Mouse (Mus musculus) bone marrow macrophage, adult 2 months (primary cell): Measurements from ENCODE around the gene Agbl3. TPM values are rescaled to one million over a fixed set of nuclear protein-coding genes. Genes with fewer than 3 reads are reported as not detected.
A peak's percentile ranks its signal among the peaks of the same experiment; 100 is the strongest.

ENCODE experiments used
- H3K27ac ChIP-seq: 2 replicates; pipeline ENCODE4 v1.5.1; 2012; ENCODE audit warnings: low read depth, low read length; ENCODE audit not compliant: insufficient read depth
- H3K4me1 ChIP-seq: 2 replicates; pipeline ENCODE4 v1.6.1; 2012; ENCODE audit warnings: low read length; ENCODE audit not compliant: control insufficient read depth, insufficient read depth
- H3K4me3 ChIP-seq: 2 replicates; pipeline ENCODE4 v1.5.1; 2012; ENCODE audit warnings: mild to moderate bottlenecking, low read length, moderate library complexity; ENCODE audit not compliant: insufficient read depth
- CTCF ChIP-seq: IDR thresholded peaks from 2 replicates; pipeline ENCODE4 v1.5.1; 2012; ENCODE audit warnings: low read depth, mild to moderate bottlenecking, low read length, moderate library complexity
- POLR2A ChIP-seq: IDR thresholded peaks from 2 replicates; pipeline ENCODE4 v1.6.1; 2012; ENCODE audit warnings: mild to moderate bottlenecking, low read depth, low read length, borderline replicate concordance
- polyA plus RNA-seq: library from polyadenylated mRNA; stranded (reverse); fragments of >200 nt; gene quantifications from 2 replicates; pipeline ENCODE4 v1.2.4, GENCODE M21; 2012; ENCODE audit not compliant: missing spikeins, insufficient read depth, insufficient read length

Gene Agbl3
- polyA plus RNA-seq, 1 experiment = 4.6 TPM

DNA sequence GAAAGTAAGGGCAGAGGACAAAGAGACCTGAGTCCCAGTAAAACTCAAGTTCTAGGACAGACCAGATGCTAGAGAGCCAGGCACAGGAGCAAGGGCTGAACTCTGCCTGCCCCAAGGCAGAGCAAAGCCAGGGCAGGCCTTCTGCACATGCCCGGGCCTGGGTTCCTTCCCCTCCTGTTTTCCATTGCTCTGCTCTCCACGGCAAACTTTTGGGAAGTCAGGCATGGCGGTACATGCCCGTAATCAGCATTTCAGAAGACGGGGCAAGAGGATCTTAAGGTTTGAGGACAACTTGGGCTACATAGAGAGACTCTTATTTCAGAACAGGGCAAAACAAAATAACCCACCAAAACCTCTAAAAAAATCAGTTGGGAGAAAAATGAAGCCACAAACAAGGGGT lies 89.9 kb downstream of the Agbl3 start:
- no peak for TF ChIP-seq CTCF
- Histone ChIP-seq H3K4me1 (peaks cover 83% of the 10 kb centered on the region), H3K4me3 (no peak overlapping the region), H3K27ac (peak overlapping the region; percentile 93)

DNA sequence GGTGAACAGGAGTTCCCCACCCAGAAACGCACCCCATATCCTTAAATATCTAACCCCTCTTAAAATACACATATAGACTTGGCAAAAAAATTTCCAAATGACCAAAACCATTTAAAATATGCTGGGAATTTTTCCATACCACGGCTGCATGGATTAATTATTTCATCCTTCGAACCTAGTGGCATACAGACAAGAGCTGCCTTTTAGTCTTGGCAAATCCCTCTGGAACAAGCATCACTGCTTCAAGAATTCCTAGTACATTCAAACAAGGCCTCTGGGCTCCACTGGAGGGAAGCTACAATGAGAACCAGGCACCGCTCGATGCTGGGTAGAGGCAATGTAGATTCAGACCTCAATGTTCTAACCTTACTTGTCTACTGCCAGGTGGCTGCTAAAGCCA lies 90.5 kb downstream of the Agbl3 start:
- H3K4me1 ChIP-seq = peaks cover 81% of the 10 kb centered on the region
- TF ChIP-seq POLR2A (no peak), CTCF (no peak)
- H3K4me3 ChIP-seq = no peak overlapping the region
- peak overlapping the region; percentile 93 for H3K27ac ChIP-seq

DNA sequence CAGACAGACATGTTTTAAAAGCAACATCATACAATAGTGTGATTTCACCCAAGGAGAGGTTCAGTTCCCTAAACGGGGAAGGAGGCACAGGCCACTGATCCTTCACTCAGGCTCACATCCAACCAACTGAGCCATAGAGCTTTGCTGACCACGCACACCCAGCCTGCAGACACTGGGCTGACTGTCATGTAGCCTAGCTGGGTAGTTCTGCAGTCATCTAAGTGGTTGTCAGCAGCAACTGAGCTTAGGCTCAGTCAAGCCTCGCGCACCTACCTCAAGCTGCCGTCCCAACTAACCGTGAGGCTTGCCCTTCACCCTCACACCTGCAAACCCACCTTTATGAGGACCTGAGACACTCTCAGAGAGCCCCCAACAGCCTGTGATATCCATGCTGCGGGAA lies 91.7 kb downstream of the Agbl3 start:
- Histone ChIP-seq H3K4me3 (no peak overlapping the region), H3K4me1 (peaks cover 83% of the 10 kb centered on the region), H3K27ac (peak overlapping the region; percentile 52)
- TF ChIP-seq POLR2A (no peak), CTCF (no peak)

DNA sequence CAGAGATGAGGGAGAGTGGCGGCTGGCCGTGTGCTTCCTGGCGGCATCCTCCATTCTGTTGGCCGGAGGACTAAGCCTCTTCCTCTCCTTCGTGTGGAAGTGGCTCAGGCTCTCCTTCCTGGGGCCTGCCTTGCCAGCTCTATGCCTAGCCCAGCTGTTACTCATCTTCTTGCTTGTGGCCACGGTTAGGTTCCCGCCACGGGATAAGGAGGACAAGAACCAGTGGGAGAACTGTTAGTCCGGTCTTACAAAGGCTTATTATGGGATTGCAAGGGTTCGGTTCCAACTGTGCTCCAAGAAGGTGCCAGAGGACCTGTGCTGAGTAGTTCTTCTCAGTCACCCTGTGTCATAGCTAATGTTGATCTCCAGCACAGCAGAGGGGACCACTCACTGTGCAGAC lies 92.6 kb downstream of the Agbl3 start:
- Histone ChIP-seq H3K4me1 (peaks cover 76% of the 10 kb centered on the region), H3K4me3 (no peak overlapping the region), H3K27ac (no peak overlapping the region)
- no peak for TF ChIP-seq CTCF
- TF ChIP-seq POLR2A = no peak

DNA sequence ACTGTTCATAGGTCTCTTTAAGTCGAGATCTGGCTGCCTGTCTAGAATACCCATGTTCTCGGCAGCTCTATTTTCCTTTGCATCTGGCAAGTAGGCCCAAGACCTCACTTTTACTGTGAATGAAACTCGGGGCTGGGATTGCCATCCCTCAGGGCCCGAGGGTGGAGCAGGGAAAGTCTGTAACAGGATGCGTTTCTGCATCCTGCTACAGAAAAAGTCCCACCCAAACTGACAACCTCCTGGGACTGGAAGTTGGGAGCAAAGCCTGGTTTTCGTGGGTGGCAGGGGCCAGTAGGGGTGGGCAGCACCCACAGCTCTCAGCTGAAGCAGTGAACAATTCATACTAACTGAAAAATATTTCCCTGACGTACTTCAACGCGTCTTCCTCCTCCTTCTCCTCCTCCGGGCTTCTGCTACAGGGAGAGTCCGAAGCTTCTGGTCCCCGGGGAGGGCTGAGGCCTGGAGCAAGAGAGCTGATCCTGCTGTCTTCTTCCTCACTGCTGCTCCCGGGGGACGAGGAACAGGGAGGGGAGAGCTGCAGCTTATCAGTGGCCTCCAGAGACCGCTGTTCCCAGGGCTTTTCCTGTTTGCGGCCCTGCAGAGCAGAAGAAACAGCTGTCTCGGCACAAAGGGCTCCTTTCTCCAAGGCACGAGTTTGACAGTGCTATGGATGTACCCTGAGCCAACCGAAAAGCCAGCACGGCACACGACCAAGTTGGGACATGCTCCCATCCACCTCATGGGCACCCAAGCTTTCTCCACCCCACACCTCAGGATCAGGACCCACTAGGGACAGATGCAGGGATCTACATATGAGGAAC lies 94.1 kb downstream of the Agbl3 start:
- Histone ChIP-seq H3K27ac (peak overlapping the region; percentile 65), H3K4me1 (peaks cover 62% of the 10 kb centered on the region), H3K4me3 (peak overlapping the region; percentile 44)
- no peak for TF ChIP-seq POLR2A
- TF ChIP-seq CTCF = no peak

DNA sequence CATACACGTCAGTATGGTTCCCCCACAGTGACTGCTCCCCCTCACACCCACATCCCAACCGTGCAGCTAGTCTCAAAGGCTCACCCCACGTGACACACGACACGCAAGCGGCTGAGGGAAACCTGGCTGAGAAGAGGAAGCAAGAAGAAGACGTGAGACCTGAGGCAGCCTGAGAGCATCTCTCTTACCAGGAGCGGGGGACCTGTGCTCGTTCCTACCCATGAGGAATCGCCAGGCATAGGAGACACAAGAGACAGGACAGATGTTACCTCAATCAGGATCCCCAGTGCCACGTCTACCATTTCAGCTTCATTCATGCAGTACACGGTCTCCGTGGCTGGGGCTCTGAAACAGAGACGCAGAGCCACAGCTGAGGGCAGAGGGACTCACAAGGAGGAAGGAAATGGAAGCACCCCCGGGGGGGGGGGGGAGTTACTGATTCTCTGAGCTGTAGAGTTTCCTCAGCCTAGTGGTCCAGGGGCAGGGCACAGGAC lies 95.1 kb downstream of the Agbl3 start:
- TF ChIP-seq POLR2A (no peak), CTCF (no peak)
- H3K4me1 ChIP-seq = peaks cover 55% of the 10 kb centered on the region
- peak overlapping the region; percentile 65 for H3K27ac ChIP-seq
- peak overlapping the region; percentile 44 for H3K4me3 ChIP-seq

DNA sequence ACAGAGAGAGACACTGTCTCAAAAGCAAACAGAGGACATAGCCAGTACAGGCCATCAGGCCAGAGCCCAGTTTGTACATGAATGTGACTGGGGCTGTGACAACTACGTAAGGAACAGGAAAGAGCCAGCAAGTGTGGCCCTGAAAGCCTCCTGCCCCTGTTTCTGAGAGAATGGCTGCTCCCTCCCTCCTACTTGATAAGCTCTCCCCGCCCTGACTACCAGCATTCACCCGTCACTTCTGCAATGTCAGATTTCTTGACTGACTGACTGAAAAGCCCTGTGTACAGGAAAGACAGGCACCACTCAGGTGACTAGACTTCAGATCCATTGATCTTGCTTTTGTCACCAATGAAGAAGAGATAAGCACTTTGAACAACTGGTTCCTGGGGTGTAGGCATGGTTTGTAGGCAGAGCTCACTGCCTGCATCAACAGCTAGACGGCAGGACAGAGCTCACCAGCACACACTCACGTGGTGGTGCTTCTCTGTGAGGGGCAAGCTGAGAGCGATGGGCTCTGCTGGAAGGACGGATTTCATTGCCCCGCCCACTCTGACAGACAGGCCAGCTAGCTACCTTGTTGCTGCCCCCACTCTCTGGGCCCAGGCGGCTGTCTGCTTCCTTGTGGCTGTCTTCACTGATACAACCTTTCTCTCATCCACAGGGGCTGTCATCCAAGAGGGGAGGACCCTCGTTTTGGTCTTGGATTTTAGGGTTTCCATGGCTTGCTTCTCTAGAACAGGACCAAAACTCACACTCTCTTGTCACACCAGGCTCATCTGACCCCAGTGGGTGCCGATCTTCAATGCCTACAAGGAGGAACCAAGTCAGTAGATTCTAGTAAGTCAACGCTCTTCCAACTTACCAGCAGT lies 96.0 kb downstream of the Agbl3 start:
- 0 out of 2 replicates have a peak overlapping the region, but pooled peaks have one; percentile 44 for H3K4me3 ChIP-seq
- H3K27ac ChIP-seq = peak overlapping the region; percentile 65
- H3K4me1 ChIP-seq = peaks cover 46% of the 10 kb centered on the region
- no peak for TF ChIP-seq CTCF
- no peak for TF ChIP-seq POLR2A

DNA sequence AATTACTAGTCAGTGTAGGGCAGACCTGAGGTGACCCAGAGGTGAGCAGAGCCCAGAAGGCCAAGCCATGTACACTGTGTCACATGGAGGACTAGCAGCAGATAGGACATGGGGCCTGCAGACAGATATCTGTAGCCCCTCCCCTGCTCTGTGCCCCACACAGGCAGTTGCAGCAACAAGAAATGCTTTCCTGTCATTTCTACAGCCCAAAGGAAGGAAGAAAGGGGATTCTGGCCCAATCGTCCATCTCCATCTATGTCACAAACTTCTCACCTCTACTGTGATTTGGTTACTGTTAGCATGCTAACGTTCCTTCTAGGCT lies 96.6 kb downstream of the Agbl3 start:
- peaks cover 45% of the 10 kb centered on the region for H3K4me1 ChIP-seq
- TF ChIP-seq CTCF (no peak), POLR2A (no peak)
- peak overlapping the region; percentile 65 for H3K27ac ChIP-seq
- H3K4me3 ChIP-seq = peak overlapping the region; percentile 63

DNA sequence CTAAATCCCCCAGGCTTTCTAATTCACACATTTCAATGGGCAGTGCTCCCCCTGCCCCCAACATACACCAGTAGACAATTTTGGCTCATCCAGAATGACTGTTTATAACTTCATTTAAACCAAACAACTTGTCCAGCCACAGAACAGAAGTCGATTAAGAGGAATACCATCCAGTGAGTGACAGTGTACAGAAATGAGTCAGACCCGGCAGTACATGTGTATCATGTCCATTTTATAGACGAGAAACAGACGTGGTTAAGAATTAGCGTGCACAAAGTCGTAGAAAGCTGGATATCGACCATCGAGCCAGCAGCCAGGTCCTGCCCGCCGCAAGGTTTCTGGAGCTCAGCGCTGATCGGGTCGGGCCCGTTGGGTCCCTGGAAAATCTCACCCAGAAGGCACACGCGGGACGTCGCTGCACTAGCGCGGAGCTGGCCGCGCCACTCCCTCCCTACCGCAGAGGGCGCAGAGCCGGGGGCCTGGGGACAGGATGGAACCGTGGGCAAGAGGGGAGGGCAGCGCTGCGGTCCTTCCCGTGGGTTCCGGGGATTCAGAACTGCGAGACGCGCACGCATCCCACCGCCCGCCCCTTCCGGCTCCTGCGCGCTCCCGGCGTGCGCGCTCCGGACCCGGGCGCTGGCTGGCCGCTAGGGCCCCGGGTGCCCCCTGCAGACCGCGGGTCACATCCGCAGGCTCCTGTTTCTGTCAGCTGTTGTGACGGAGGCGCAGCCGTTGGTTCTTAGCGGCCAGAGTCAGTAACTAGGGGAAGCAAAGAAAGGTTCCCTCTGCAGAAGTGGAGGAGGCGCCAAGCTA lies 97.5 kb downstream of the Agbl3 start, which contains the start of gene Cyren:
Gene Cyren, minus strand, starts transcription at position 552 of the 813 bp plus-strand sequence.
- Histone ChIP-seq H3K4me1 (peaks cover 37% of the 10 kb centered on the region), H3K27ac (peak within 1 kb of the TSS; percentile 65), H3K4me3 (peak within 1 kb of the TSS; percentile 63)
- TF ChIP-seq POLR2A = peak; percentile 21; the same call in 1 of the 2 replicates
- TF ChIP-seq CTCF = no peak
